8 mouse cellular contexts compared by ENCODE assay signal in the genomic region with DNA sequence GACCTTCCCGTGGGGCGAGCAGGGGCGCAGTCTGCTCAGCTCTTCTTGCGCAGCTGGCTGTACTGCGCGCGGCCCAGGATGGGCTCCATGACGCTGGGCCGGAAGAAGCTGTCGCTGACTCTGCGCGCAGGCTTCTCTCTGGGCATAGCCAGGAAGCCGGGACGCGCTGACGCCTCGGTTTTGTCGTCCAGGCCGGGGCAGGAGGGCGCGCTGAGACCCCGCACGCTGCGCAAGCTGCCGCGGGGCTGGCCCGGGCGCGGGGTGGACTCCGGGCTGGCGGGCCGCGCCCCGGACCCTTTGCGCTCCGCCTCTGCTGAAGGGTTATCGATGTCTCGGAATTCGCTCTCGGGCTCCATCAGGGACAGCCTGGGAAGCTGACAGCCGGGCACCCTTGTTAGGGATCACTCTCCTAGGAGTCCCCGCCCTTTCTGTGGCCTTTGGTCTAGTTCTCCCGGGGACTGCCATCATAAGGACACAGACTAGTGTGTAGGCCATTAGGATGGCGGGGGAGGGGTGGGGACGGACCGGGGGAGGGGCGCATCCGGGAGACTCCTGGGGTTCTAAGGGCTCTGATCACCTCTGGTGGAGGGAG. TPM values are rescaled to one million over a fixed set of nuclear protein-coding genes. Genes with fewer than 3 reads are reported as not detected.
DNase-seq lines count a peak whose midpoint lies in the region; ATAC-seq and TF ChIP-seq lines count a peak whose summit lies in the region.

No protein-coding gene starts in this region.

- under 1% methylated on average over 46 of the region's 48 CpGs for WGBS in hindbrain, postnatal 0 days
- 1% methylated on average over 48 of the region's 48 CpGs for WGBS in liver, adult 2 months
- under 1% methylated on average over 48 of the region's 48 CpGs for WGBS in midbrain, embryonic 15.5 days

- TF ChIP-seq POLR2A in bone marrow macrophage, adult 2 months (IDR thresholded peaks at IDR 0.05; ENCODE audit: borderline replicate concordance, low read depth, low read length), result no peak
- TF ChIP-seq POLR2A in liver, adult 2 months (IDR thresholded peaks at IDR 0.05; ENCODE audit: extremely low read depth, insufficient read depth, low read length), result no peak
- TF ChIP-seq POLR2A in testis, adult 2 months (IDR thresholded peaks at IDR 0.05; ENCODE audit: control insufficient read depth, low read depth, low read length), result no peak

- H3K4me2 ChIP-seq in hindbrain, postnatal 0 days (ENCODE audit: low read depth, low read length), result peak overlapping the region; percentile 73
- peak overlapping the region; percentile 92 for H3K4me2 ChIP-seq in midbrain, embryonic 15.5 days

- DNase-seq in MN1 (ENCODE audit: low spot score), result peak; percentile 38
- DNase-seq in gastrocnemius, postnatal 14 days, result peak; percentile 60
- DNase-seq in hindbrain, postnatal 0 days (ENCODE audit: low spot score), result peak; percentile 73
- DNase-seq in liver, adult 2 months (ENCODE audit: extremely low read depth, low read depth, low spot score), result no peak
- no peak for DNase-seq in B cell, adult 2 months

- H3K4me1 ChIP-seq in bone marrow macrophage, adult 2 months (ENCODE audit: control insufficient read depth, insufficient read depth, low read length), result peaks cover 11% of the 10 kb centered on the region
- no peaks in the 10 kb centered on the region for H3K4me1 ChIP-seq in hindbrain, postnatal 0 days (ENCODE audit: insufficient read depth, low read length)
- H3K4me1 ChIP-seq in liver, adult 2 months (ENCODE audit: control insufficient read depth, insufficient read depth, low read length), result no peaks in the 10 kb centered on the region
- peaks cover 8% of the 10 kb centered on the region; the same call in 1 of the 2 replicates for H3K4me1 ChIP-seq in midbrain, embryonic 15.5 days
- H3K4me1 ChIP-seq in testis, adult 2 months (ENCODE audit: control insufficient read depth, insufficient read depth, low read length), result peaks cover 6% of the 10 kb centered on the region

- intact Hi-C loops in gastrocnemius, postnatal 14 days (cut with DNase I; ENCODE audit: low total_unique reads), result no loop called here

- no peak overlapping the region for H3K27ac ChIP-seq in bone marrow macrophage, adult 2 months (ENCODE audit: insufficient read depth, low read depth, low read length)
- peak overlapping the region; percentile 22 for H3K27ac ChIP-seq in hindbrain, postnatal 0 days
- H3K27ac ChIP-seq in liver, adult 2 months (replicated peaks; ENCODE audit: insufficient read depth, low read depth, low read length), result no peak overlapping the region
- peak overlapping the region; percentile 58 for H3K27ac ChIP-seq in midbrain, embryonic 15.5 days
- H3K27ac ChIP-seq in testis, adult 2 months (ENCODE audit: control insufficient read depth, insufficient read depth, low read depth, low read length), result 0 out of 2 replicates have a peak overlapping the region, but pooled peaks have one; percentile 23

- H3K9me3 ChIP-seq in hindbrain, postnatal 0 days (ENCODE audit: low read length), result no peaks in the 10 kb centered on the region
- no peaks in the 10 kb centered on the region for H3K9me3 ChIP-seq in midbrain, embryonic 15.5 days

- H3K79me2 ChIP-seq in liver, adult 2 months (ENCODE audit: control insufficient read depth, insufficient read depth, low read length), result no peaks in the 10 kb centered on the region

- peak overlapping the region; percentile 60 for H3K9ac ChIP-seq in hindbrain, postnatal 0 days (replicated peaks; ENCODE audit: low read length)
- H3K9ac ChIP-seq in liver, adult 2 months (ENCODE audit: low read depth, low read length), result peak overlapping the region; percentile 48
- H3K9ac ChIP-seq in midbrain, embryonic 15.5 days, result peak overlapping the region; percentile 66

- H3K4me3 ChIP-seq in bone marrow macrophage, adult 2 months (ENCODE audit: insufficient read depth, low read length), result peak overlapping the region; percentile 62
- peak overlapping the region; percentile 53 for H3K4me3 ChIP-seq in hindbrain, postnatal 0 days (ENCODE audit: low read length)
- H3K4me3 ChIP-seq in liver, adult 2 months (ENCODE audit: insufficient read depth, low read depth, low read length), result peak overlapping the region; percentile 52
- peak overlapping the region; percentile 68 for H3K4me3 ChIP-seq in midbrain, embryonic 15.5 days
- H3K4me3 ChIP-seq in testis, adult 2 months (ENCODE audit: control insufficient read depth, low read depth, low read length), result peak overlapping the region; percentile 84

- no peaks in the 10 kb centered on the region for H3K36me3 ChIP-seq in hindbrain, postnatal 0 days (ENCODE audit: insufficient read depth, low read length)
- no peaks in the 10 kb centered on the region for H3K36me3 ChIP-seq in liver, adult 2 months (ENCODE audit: control insufficient read depth, insufficient read depth, low read length)
- no peaks in the 10 kb centered on the region for H3K36me3 ChIP-seq in midbrain, embryonic 15.5 days (replicated peaks)
- H3K36me3 ChIP-seq in testis, adult 2 months (ENCODE audit: control insufficient read depth, insufficient read depth, low read length), result no peaks in the 10 kb centered on the region

- no peaks in the 10 kb centered on the region for H3K27me3 ChIP-seq in hindbrain, postnatal 0 days (ENCODE audit: insufficient read depth, low read length)
- H3K27me3 ChIP-seq in liver, adult 2 months (ENCODE audit: control insufficient read depth, insufficient read depth, low read length), result no peaks in the 10 kb centered on the region
- H3K27me3 ChIP-seq in midbrain, embryonic 15.5 days (replicated peaks), result peaks cover 22% of the 10 kb centered on the region
- no peaks in the 10 kb centered on the region for H3K27me3 ChIP-seq in testis, adult 2 months (ENCODE audit: control insufficient read depth, insufficient read depth, low read length)

- TF ChIP-seq CTCF in bone marrow macrophage, adult 2 months (IDR thresholded peaks at IDR 0.05; ENCODE audit: low read depth, low read length), result no peak
- no peak for TF ChIP-seq CTCF in hindbrain, postnatal 0 days (IDR thresholded peaks at IDR 0.05; ENCODE audit: low read depth)
- TF ChIP-seq CTCF in liver, adult 2 months (IDR thresholded peaks at IDR 0.05; ENCODE audit: low read depth, low read length), result no peak
- TF ChIP-seq CTCF in testis, adult 2 months (IDR thresholded peaks at IDR 0.05; ENCODE audit: control insufficient read depth, insufficient read depth, insufficient replicate concordance, low read depth, low read length), result no peak

- peak; percentile 87 for ATAC-seq in hindbrain, postnatal 0 days
- peak; percentile 86 for ATAC-seq in midbrain, embryonic 15.5 days (replicated peaks)

RNA-seq across cellular contexts. Expression of gene Kif7, which starts 6.0 kb away (rescaled TPM):
- 0.60 and 0.71 TPM in 2 replicates for polyA plus RNA-seq in bone marrow macrophage, adult 2 months (2012; ENCODE audit: insufficient read depth, insufficient read length, missing spikeins)
- 1 to 10 TPM; 1.2 to 1.5 TPM for total RNA-seq in gastrocnemius, postnatal 14 days (2021)
- 7.3 and 8.5 TPM in 2 replicates for total RNA-seq in hindbrain, postnatal 0 days (2014; rRNA removed)
- polyA plus RNA-seq in hindbrain, postnatal 0 days (2015; fragmentation: Nextera tagmentation; extraction: Ambion mirVana), result 1.9 and 2.3 TPM in 2 replicates
- total RNA-seq in liver, adult 2 months (2014; rRNA removed), result 0.20 and 0.37 TPM in 2 replicates
- polyA plus RNA-seq in liver, adult 2 months (2012; rRNA removed), result 0.21 TPM in 2 replicates
- polyA plus RNA-seq in midbrain, embryonic 15.5 days (2015; fragmentation: Nextera tagmentation; extraction: Ambion mirVana), result 1.3 and 2.0 TPM in 2 replicates
- 1.2 and 1.3 TPM in 2 replicates for polyA plus RNA-seq in testis, adult 2 months (2012; rRNA removed)

RNA-seq across cellular contexts. Expression of gene Plin1, which starts 11.2 kb away (rescaled TPM):
- polyA plus RNA-seq in bone marrow macrophage, adult 2 months (2012; ENCODE audit: insufficient read depth, insufficient read length, missing spikeins), result not detected in 2 replicates
- total RNA-seq in gastrocnemius, postnatal 14 days (2021), result 1 to 10 TPM in 1 of 2 experiments, under 1 TPM in 1; 0.49 to 4.4 TPM
- 0.21 and 7.3 TPM in 2 replicates for total RNA-seq in hindbrain, postnatal 0 days (2014; rRNA removed)
- polyA plus RNA-seq in hindbrain, postnatal 0 days (2015; fragmentation: Nextera tagmentation; extraction: Ambion mirVana), result 0.33 and 0.44 TPM in 2 replicates
- total RNA-seq in liver, adult 2 months (2014; rRNA removed), result 0.60 and 0.74 TPM in 2 replicates
- not detected in 2 replicates for polyA plus RNA-seq in liver, adult 2 months (2012; rRNA removed)
- 0.27 TPM in 1 of 2 replicates, not detected in the other for polyA plus RNA-seq in midbrain, embryonic 15.5 days (2015; fragmentation: Nextera tagmentation; extraction: Ambion mirVana)
- 3.2 and 4.9 TPM in 2 replicates for polyA plus RNA-seq in testis, adult 2 months (2012; rRNA removed)

RNA-seq across cellular contexts. Expression of gene Pex11a, which starts 21.4 kb away (rescaled TPM):
- polyA plus RNA-seq in bone marrow macrophage, adult 2 months (2012; ENCODE audit: insufficient read depth, insufficient read length, missing spikeins), result 5.8 and 5.9 TPM in 2 replicates
- total RNA-seq in gastrocnemius, postnatal 14 days (2021), result 1 to 10 TPM; 4.9 to 5.4 TPM
- total RNA-seq in hindbrain, postnatal 0 days (2014; rRNA removed), result 2.9 and 3.2 TPM in 2 replicates
- polyA plus RNA-seq in hindbrain, postnatal 0 days (2015; fragmentation: Nextera tagmentation; extraction: Ambion mirVana), result 13.5 and 14.0 TPM in 2 replicates
- 17.2 and 18.1 TPM in 2 replicates for total RNA-seq in liver, adult 2 months (2014; rRNA removed)
- 40.3 and 43.8 TPM in 2 replicates for polyA plus RNA-seq in liver, adult 2 months (2012; rRNA removed)
- polyA plus RNA-seq in midbrain, embryonic 15.5 days (2015; fragmentation: Nextera tagmentation; extraction: Ambion mirVana), result 13.5 and 15.3 TPM in 2 replicates
- polyA plus RNA-seq in testis, adult 2 months (2012; rRNA removed), result 35.3 and 37.8 TPM in 2 replicates

RNA-seq across cellular contexts. Expression of gene Wdr93, which starts 21.5 kb away (rescaled TPM):
- not detected in 2 replicates for polyA plus RNA-seq in bone marrow macrophage, adult 2 months (2012; ENCODE audit: insufficient read depth, insufficient read length, missing spikeins)
- not detected for total RNA-seq in gastrocnemius, postnatal 14 days (2021)
- 0.54 and 1.3 TPM in 2 replicates for total RNA-seq in hindbrain, postnatal 0 days (2014; rRNA removed)
- polyA plus RNA-seq in hindbrain, postnatal 0 days (2015; fragmentation: Nextera tagmentation; extraction: Ambion mirVana), result 0.24 and 0.30 TPM in 2 replicates
- total RNA-seq in liver, adult 2 months (2014; rRNA removed), result 0.74 and 0.81 TPM in 2 replicates
- polyA plus RNA-seq in liver, adult 2 months (2012; rRNA removed), result 0.10 and 0.21 TPM in 2 replicates
- 0.43 and 0.54 TPM in 2 replicates for polyA plus RNA-seq in midbrain, embryonic 15.5 days (2015; fragmentation: Nextera tagmentation; extraction: Ambion mirVana)
- polyA plus RNA-seq in testis, adult 2 months (2012; rRNA removed), result 34.4 and 36.9 TPM in 2 replicates

Comparison
In these comparisons a context has a peak if more than half of its experiments do, and no peak if none do; other contexts are left out.
1. DNase-seq: peak in MN1 (single experiment), gastrocnemius, postnatal 14 days (single experiment) and hindbrain, postnatal 0 days (single experiment); none in liver, adult 2 months (single experiment) and B cell, adult 2 months (0 of 2).
2. H3K27ac ChIP-seq: peak in hindbrain, postnatal 0 days (single experiment), midbrain, embryonic 15.5 days (single experiment) and testis, adult 2 months (single experiment); none in bone marrow macrophage, adult 2 months (single experiment) and liver, adult 2 months (single experiment).
3. Peak in every context shown above with its lines, with median percentiles within 50 percentile points of each other: H3K4me3 ChIP-seq and H3K9ac ChIP-seq.